Mouse (Mus musculus): Measurements from ENCODE around the gene Tle4.

Tle4 gene

GRCm38 (mm10) chr19:14463281-14464079, 134.4 kb downstream of the Tle4 start:
- DNase-seq (ENCODE audit: low spot score in 2 of 2), result no peak

DNA sequence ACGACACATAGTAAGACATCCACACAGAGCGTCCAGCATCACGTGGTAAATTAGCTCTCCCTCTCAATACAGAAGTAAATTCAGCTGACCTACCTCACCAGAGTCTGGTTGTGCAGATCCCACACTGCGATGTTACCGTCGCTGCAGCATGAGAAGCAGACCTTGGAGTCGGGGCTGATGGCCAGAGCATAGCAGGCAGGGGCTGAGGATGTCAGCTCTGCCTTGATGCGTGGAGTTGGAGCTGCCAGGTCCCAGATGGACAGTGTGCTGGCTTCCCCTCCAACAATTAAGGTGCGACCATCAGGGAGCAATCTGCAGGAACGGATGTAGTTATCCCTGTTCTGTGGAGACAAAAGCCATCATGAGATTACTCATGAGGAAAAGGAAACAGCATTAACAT, 144.4 kb downstream of the Tle4 start:
- no peak for DNase-seq (ENCODE audit: low spot score in 2 of 2)

DNA sequence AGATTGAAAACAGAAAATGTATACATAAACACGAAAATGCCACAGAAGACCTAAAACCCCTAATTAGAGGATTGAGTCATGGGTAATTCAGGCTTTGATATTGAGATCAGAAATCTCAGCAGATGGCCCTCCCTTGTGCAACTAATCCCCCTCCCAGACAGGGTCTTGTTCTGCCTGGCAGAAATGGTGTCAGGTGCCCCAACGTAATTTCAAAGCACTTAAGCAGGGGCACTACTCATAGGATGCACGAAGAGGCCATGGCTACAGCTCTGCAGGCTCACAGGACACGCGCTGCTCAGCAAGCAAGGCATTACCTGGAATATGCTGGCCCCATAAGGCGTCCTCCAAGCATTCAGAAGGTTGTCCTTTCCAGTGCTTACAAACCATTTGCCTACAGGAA, 146.5 kb downstream of the Tle4 start:
- DNase-seq (ENCODE audit: low spot score in 2 of 2), result no peak

- no peak for DNase-seq (ENCODE audit: low spot score in 2 of 2)
Measured at GRCm38 (mm10) chr19:14449738-14450137, 148.1 kb downstream of the Tle4 start.

DNA sequence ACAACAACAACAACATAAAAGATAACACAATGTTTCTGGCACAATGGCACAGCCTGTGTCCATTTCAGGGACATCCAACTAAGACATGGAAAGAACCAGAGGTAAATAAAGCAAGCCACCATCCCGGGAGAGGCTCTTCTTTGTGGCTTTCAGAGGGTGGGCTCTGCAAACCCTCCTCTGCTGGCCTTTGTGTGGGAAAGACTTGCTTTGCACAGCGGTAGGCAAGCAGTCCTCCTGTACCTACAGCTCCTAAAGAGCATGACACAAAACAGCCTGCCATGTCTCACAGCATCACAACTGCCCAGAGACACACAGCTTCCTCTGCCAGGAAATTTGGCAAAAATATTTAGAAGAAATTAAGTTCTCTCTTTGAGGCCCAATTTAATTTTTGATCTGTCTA, 149.3 kb downstream of the Tle4 start:
- DNase-seq (ENCODE audit: low spot score in 2 of 2), result no peak

- DNase-seq (ENCODE audit: low spot score in 2 of 2), result no peak
Measured at GRCm38 (mm10) chr19:14447474-14447873, 150.4 kb downstream of the Tle4 start.

DNA sequence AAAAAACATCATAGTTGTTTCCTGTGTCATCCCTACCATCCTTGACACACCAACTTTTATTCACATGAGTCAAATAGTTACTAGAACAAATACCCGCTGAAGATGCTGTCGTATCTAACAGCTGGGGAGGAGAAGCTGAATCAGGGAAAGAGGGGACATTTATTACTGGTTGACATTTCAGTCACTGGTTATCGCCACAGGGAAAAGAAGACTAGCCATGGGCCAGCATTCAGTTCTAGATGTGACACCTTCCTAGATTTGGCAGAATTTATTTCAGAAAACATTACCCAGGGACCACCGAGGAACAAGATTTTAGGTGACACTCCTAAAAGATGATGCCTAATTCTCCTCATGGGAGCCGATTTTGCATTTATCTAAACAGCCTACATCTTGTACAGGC, 156.0 kb downstream of the Tle4 start:
- DNase-seq (ENCODE audit: low spot score in 2 of 2), result no peak

- DNase-seq (ENCODE audit: low spot score in 2 of 2), result no peak
Measured at GRCm38 (mm10) chr19:14437226-14437625, 160.6 kb downstream of the Tle4 start.

DNA sequence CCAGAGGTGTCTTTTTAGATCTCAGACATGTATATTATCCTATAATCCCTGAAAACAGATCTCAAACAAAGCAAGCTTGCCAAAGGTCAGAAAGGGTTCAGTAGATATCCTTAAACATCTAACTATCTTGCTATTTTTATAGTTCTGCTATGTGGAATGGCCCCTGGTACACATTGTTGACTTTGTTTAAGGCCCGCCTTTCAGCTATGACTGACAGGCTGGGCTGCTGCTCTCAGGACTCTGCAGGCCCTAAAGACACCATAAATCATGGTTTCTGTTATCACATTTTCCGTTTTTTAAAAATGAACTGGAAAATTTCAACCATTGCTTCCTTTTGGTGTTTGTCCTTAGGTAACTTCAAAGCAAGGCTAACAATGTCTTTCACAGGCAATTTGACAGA, 161.3 kb downstream of the Tle4 start:
- DNase-seq (ENCODE audit: low spot score in 2 of 2), result no peak

GRCm38 (mm10) chr19:14435681-14436376, 162.0 kb downstream of the Tle4 start:
- DNase-seq (ENCODE audit: low spot score in 2 of 2), result no peak

DNA sequence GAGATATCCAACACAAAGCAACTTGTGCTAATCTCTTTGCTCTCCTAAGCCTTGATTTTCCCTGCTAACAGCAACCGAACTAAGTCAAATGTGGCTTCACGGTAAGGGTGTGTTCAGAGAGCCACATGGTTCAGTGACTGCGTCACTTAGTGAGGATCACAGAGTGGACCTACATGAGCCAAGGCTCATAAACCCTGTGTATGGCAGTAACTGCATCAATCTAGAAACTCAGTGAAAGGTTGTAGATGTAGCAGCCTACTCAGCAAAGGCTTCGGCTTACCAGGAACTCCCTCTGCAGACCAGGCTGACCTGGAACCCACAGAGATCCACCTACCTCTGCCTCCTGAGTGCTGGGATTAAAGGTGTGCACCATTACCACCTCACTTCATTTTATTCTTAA, 164.0 kb downstream of the Tle4 start:
- DNase-seq (ENCODE audit: low spot score in 2 of 2), result no peak

DNA sequence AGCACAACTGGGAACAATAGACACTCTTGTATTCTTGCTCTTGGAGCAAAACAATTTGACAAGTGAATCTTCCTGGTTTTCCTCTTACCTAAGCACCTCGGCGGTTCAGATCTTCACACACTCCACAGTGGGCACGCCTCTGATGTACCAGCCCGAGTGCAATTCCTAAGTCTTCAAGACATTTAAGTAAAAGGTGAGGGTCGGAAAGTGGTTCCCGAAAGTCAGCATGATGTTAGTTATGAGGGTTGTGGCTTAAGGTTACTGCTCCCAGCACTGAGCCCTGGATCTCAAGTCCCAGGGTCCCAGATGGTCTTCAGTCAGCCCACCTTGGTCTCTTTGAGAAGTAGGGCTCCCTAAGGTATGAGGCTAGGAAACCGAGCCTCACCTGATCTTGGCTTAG, 165.4 kb downstream of the Tle4 start:
- no peak for DNase-seq (ENCODE audit: low spot score in 2 of 2)

- DNase-seq (ENCODE audit: low spot score in 2 of 2), result no peak
Measured at GRCm38 (mm10) chr19:14426920-14427319, 170.9 kb downstream of the Tle4 start.

DNA sequence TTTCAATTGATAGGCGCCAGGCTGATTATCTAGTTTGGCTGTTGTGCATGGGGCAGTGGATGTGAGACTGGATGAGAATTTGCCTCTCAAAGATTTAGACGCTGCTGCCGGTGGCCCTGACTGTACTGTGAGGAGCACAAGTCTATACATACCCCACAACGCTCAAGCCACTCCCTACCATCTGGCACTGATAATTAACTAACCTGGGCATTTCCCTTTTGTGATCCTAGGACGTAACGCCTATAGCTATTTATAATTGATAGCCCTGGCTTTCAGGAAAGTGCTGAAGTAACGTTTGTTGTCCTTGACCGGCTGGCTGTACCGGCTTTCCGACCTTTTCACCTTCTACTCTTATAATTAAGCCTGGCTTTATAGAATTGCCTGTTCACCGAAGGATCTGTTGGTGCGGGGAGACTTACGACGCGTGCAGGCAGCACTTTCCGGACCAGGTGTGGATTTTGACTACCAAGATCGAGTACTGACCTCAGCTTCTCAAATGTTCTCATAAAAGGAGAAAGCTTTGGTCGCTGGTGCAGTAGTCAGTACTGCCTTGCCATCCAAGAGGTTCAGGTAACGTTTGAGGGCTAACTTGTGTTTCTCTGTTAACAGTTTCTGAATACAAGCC, 171.5 kb downstream of the Tle4 start:
- no peak for DNase-seq (ENCODE audit: low spot score in 2 of 2)

DNA sequence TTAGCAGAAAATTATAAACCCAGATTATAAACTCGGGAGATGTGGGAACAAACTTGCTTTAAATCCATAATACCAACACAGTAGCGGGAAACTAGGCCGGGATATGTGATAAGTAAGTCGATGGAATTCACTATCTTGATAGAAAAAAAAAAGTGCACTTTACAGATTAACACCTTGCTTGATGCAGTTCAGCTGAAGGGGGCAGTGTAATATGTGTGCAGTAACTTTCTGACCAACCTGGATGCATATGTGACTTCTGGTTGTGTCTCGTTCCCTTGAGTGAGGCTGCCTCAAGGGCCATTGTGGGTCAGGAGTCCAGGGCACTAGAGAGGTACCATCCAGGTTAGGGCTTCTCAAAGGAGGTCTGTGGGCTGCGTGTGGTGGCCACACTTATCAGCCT, 172.7 kb downstream of the Tle4 start:
- DNase-seq (ENCODE audit: low spot score in 2 of 2), result no peak

GRCm38 (mm10) chr19:14424016-14424964, 173.6 kb downstream of the Tle4 start:
- DNase-seq (ENCODE audit: low spot score in 2 of 2), result no peak

GRCm38 (mm10) chr19:14421691-14422090, 176.2 kb downstream of the Tle4 start:
- DNase-seq (ENCODE audit: low spot score in 2 of 2), result no peak

DNA sequence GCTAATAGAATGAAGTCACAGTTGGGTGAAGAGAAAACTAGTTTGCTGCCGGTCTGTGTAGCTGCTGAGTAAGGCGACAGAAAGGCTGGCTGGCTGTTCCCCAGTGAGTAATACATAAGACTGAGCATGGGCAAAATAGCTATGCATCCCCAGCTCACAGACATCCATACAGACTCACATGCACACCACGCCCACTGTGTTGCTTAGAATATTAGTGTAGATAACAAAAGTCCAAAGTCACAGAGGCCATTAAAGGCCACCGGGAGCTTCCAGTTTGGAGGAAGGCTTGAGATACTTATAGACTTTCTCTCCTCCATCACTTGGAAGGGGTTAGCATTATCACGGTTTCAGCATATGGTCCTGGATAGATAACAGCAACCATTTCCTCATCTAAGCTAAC, 178.0 kb downstream of the Tle4 start:
- no peak for DNase-seq (ENCODE audit: low spot score in 2 of 2)

DNA sequence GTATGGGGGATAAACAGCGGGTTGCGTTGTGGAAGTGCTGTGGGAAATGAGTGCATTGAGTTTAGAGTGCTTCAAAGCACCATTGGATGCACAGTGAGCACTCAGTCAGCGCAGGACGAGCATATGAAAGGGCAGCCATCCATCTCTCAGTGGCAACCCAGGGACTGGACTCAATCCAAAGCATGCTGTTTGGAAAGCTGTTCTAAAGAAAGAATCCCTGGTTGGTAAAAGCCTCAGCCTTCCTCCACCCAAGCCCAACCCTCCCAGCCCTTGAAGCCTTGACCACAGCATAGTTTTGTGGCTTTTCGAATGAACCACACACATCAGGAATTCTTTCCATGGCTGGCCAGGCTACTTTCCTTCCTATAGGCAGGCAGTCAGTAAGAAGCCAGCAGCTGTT, 181.0 kb downstream of the Tle4 start:
- no peak for DNase-seq (ENCODE audit: low spot score in 2 of 2)

- DNase-seq (ENCODE audit: low spot score in 2 of 2), result no peak
Measured at GRCm38 (mm10) chr19:14415996-14416395, 181.9 kb downstream of the Tle4 start.

GRCm38 (mm10) chr19:14414957-14415356, 182.9 kb downstream of the Tle4 start:
- DNase-seq (ENCODE audit: low spot score in 2 of 2), result no peak

DNA sequence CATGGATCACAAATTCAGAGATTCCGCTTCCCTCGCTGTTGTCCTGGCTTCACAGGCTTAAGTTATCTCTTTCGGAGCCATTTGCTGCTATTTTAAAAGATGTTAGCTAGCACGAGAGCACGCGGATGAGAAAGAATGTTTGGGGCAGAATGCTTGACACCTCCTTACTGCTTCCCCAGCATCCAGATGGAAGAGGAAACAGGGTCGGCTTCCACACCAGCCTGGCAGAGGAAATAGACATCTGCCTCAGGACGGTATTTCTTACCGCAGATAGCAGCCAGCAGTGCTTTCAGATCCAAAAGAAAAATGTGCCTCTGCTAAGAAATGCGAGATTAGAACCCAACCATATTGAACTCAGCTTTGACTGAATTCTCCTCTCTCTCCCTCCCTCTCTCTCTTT, 191.2 kb downstream of the Tle4 start:
- no peak for DNase-seq (ENCODE audit: low spot score in 2 of 2)
